Mouse (Mus musculus) left cerebral cortex, adult 18-20 months (tissue): ENCODE data around the gene 6030452D12Rik. TPM values are rescaled to one million over a fixed set of nuclear protein-coding genes. Genes with fewer than 3 reads are reported as not detected.

Experiments used
- total RNA-seq, 2 experiments: library from RNA; stranded (reverse); gene quantifications; 2 replicates each; pipeline ENCODE4 v1.2.3; 2021

Gene 6030452D12Rik
- total RNA-seq, 2 experiments from 2014 or later, result not detected

Other genes with a start within 250 kb of the 6030452D12Rik start
- 10 to 100 TPM; 51.2 to 59.3 TPM for gene Smpd3, start 162.5 kb upstream of the 6030452D12Rik start, total RNA-seq
- gene Zfp90, start 85.2 kb upstream of the 6030452D12Rik start, total RNA-seq, result 10 to 100 TPM; 10.8 to 11.6 TPM
- gene Cdh3, start 10.4 kb downstream of the 6030452D12Rik start, total RNA-seq, result under 1 TPM; 0.33 to 0.44 TPM
- gene Gm10073, start 72.9 kb downstream of the 6030452D12Rik start, total RNA-seq, result 10 to 100 TPM; 86.5 to 89.9 TPM
- 1 to 10 TPM; 2.2 to 2.8 TPM for gene Cdh1, start 102.8 kb downstream of the 6030452D12Rik start, total RNA-seq
- 1 to 10 TPM; 6.6 to 6.8 TPM for gene Tango6, start 182.5 kb downstream of the 6030452D12Rik start, total RNA-seq